Mouse (Mus musculus): Measurements from ENCODE around the gene Zmynd12. TPM values are rescaled to one million over a fixed set of nuclear protein-coding genes. Genes with fewer than 3 reads are reported as not detected.

The Zmynd12 gene
- total RNA-seq, 2 experiments from 2014 or later, result not detected

GRCm38 (mm10) chr4:119511591-119511990 lies 89.0 kb downstream of the Zmynd12 start:
- no peak for DNase-seq (ENCODE audit: low spot score)

DNA sequence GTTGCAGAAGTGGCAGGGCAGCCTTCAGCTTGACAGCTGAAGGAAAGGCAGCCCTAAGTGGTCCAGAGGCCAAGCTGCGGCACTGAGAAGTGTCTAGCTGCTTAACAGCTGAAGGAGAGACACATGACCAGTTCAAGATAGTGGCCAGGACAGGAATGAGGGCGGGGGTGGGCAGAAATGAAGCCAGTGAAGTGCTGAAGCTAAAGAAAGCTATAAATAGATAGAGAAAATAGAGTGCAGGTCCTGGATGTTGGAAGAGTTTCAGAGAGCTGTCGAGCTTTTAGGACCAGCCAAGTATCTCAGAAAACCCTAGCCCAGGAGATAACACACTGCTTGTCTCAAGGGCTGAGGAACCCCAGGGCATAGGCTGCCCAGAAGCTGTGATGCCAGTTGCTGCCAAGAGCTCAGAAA lies 90.1 kb downstream of the Zmynd12 start:
- DNase-seq (ENCODE audit: low spot score), result no peak

Other genes with a start within 250 kb of the Zmynd12 start
- gene Zfp691, start 248.6 kb upstream of the Zmynd12 start, total RNA-seq (2021), result 10 to 100 TPM; 18.5 TPM
- not detected for gene Ermap, start 232.8 kb upstream of the Zmynd12 start, total RNA-seq (2021)
- 10 to 100 TPM in 1 of 2 experiments, 1 to 10 TPM in 1; 9.3 to 12.2 TPM for gene Svbp, start 227.5 kb upstream of the Zmynd12 start, total RNA-seq (2021)
- not detected for gene Tmem269, start 204.6 kb upstream of the Zmynd12 start, total RNA-seq (2021)
- gene AU022252, start 190.1 kb upstream of the Zmynd12 start, total RNA-seq (2021), result 10 to 100 TPM; 24.6 to 28.2 TPM
- gene P3h1, start 189.9 kb upstream of the Zmynd12 start, total RNA-seq (2021), result 1 to 10 TPM; 9.1 to 9.4 TPM
- 1 to 10 TPM; 1.3 to 1.9 TPM for gene Cldn19, start 167.4 kb upstream of the Zmynd12 start, total RNA-seq (2021)
- 100 to 1,000 TPM; 659 to 760 TPM for gene Ybx1, start 128.2 kb upstream of the Zmynd12 start, total RNA-seq (2021)
- gene Ppih, start 102.3 kb upstream of the Zmynd12 start, total RNA-seq (2021), result 1 to 10 TPM; 7.9 to 8.8 TPM
- gene Ccdc30, start 7.3 kb upstream of the Zmynd12 start, total RNA-seq (2021), result not detected
- 1 to 10 TPM; 4.8 to 5.6 TPM for gene Ppcs, start 394 bp upstream of the Zmynd12 start, total RNA-seq (2021)
- not detected for gene Rimkla, start 69.8 kb downstream of the Zmynd12 start, total RNA-seq (2021)
- 10 to 100 TPM; 32.1 to 32.5 TPM for gene Foxj3, start 114.2 kb downstream of the Zmynd12 start, total RNA-seq (2021)
- 1 to 10 TPM; 4.1 to 6.3 TPM for gene Frg2f1, start 116.7 kb downstream of the Zmynd12 start, total RNA-seq (2021)
- not detected for gene Guca2a, start 214.9 kb downstream of the Zmynd12 start, total RNA-seq (2021)
- not detected for gene Guca2b, start 236.1 kb downstream of the Zmynd12 start, total RNA-seq (2021)